Mouse (Mus musculus) bone marrow macrophage, adult 2 months (primary cell): ENCODE measurements around the gene Slc7a1.

Source experiments
- CTCF ChIP-seq: IDR thresholded peaks from 2 replicates; pipeline ENCODE4 v1.5.1; 2012; ENCODE audit warnings: low read depth, mild to moderate bottlenecking, low read length, moderate library complexity
- POLR2A ChIP-seq: IDR thresholded peaks from 2 replicates; pipeline ENCODE4 v1.6.1; 2012; ENCODE audit warnings: mild to moderate bottlenecking, low read depth, low read length, borderline replicate concordance

DNA sequence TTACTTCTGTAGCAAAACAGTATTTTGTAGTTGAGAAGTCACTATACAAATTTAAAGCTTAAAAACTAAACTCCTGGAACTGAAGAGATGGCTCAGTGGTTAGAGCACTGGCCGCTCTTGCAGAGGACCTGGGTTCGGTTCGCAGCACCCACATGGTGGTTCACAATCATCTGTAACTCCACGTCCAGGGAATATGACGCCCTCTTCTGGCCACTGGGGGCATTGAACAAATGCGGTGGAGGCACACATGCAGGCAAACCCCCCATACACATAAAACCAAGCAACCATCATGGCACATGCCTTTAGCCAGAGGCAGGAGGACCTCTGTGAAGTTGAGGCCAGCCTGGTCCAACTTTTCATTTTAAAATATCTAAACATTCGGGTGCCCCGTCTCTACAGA lies 23.3 kb downstream of the Slc7a1 start:
- TF ChIP-seq CTCF (no peak), POLR2A (no peak)
